Mouse (Mus musculus) spleen, postnatal 36 days (tissue): ENCODE results near the gene Dpf3.

Experiments used
- DNase-seq, 2 experiments: peaks; one replicate each; pipeline ENCODE4 v3.0.0; 2022; ENCODE audit warnings: low spot score in 2 of 2, mixed read lengths in 1 of 2

Dpf3 gene

GRCm38 (mm10) chr12:83213879-83214341 is 273.6 kb downstream of the Dpf3 start:
- no peak for DNase-seq

- no peak for DNase-seq
These were observed 275.5 kb downstream of the Dpf3 start for GRCm38 (mm10) chr12:83211976-83212375.

- DNase-seq = no peak
These were observed 276.2 kb downstream of the Dpf3 start for GRCm38 (mm10) chr12:83211146-83211822.

GRCm38 (mm10) chr12:83210735-83211134 is 276.8 kb downstream of the Dpf3 start:
- DNase-seq = no peak

GRCm38 (mm10) chr12:83210294-83210693 is 277.2 kb downstream of the Dpf3 start:
- no peak for DNase-seq

- no peak for DNase-seq
These were observed 278.1 kb downstream of the Dpf3 start for GRCm38 (mm10) chr12:83209461-83209860.

GRCm38 (mm10) chr12:83208841-83209240 is 278.7 kb downstream of the Dpf3 start:
- no peak for DNase-seq

GRCm38 (mm10) chr12:83208011-83208410 is 279.5 kb downstream of the Dpf3 start:
- no peak for DNase-seq

- DNase-seq = no peak
These were observed 280.0 kb downstream of the Dpf3 start for GRCm38 (mm10) chr12:83207481-83207880.

- DNase-seq = no peak
These were observed 280.6 kb downstream of the Dpf3 start for GRCm38 (mm10) chr12:83206866-83207265.

GRCm38 (mm10) chr12:83204361-83204760 is 283.2 kb downstream of the Dpf3 start:
- no peak for DNase-seq

- no peak for DNase-seq
These were observed 285.8 kb downstream of the Dpf3 start for GRCm38 (mm10) chr12:83201674-83202073.

- DNase-seq = no peak
These were observed 307.0 kb downstream of the Dpf3 start for GRCm38 (mm10) chr12:83180561-83180960.

GRCm38 (mm10) chr12:83179860-83180259 is 307.7 kb downstream of the Dpf3 start:
- DNase-seq = no peak

GRCm38 (mm10) chr12:83178770-83179169 is 308.7 kb downstream of the Dpf3 start:
- DNase-seq = no peak

GRCm38 (mm10) chr12:83169495-83170209 is 317.9 kb downstream of the Dpf3 start:
- DNase-seq = no peak

GRCm38 (mm10) chr12:83168310-83168709 is 319.2 kb downstream of the Dpf3 start:
- no peak for DNase-seq

GRCm38 (mm10) chr12:83165058-83165457 is 322.5 kb downstream of the Dpf3 start:
- DNase-seq = no peak
